ENCODE assay signal across 8 mouse cellular contexts in genomic region chr3:104780561-104781420, GRCm38 (mm10). TPM values are rescaled to one million over a fixed set of nuclear protein-coding genes. Genes with fewer than 3 reads are reported as not detected.
A peak's percentile ranks its signal among the peaks of the same experiment; 100 is the strongest.
DNase-seq lines count a peak whose midpoint lies in the region; ATAC-seq and TF ChIP-seq lines count a peak whose summit lies in the region.

Gene Ppm1j, plus strand, starts transcription at chr3:104781056.

- H3K4me3 ChIP-seq in embryonic fibroblast, embryonic 13.5 days (ENCODE audit: insufficient read depth, low read length) = peak within 1 kb of the TSS; percentile 53
- peak within 1 kb of the TSS; percentile 69 for H3K4me3 ChIP-seq in heart, embryonic 16.5 days (ENCODE audit: low read length)

- H3K27ac ChIP-seq in embryonic fibroblast, embryonic 13.5 days (ENCODE audit: insufficient read depth, low read length) = no peak within 1 kb of the TSS
- peak within 1 kb of the TSS; percentile 90 for H3K27ac ChIP-seq in heart, embryonic 16.5 days (ENCODE audit: low read length)

- TF ChIP-seq POLR2A in embryonic fibroblast, embryonic 13.5 days (IDR thresholded peaks at IDR 0.05; ENCODE audit: low read depth, low read length) = no peak

- H3K36me3 ChIP-seq in heart, embryonic 16.5 days (ENCODE audit: control insufficient read depth, insufficient read depth) = no peaks in the 10 kb centered on the region

- H3K9ac ChIP-seq in heart, embryonic 16.5 days (ENCODE audit: low read length) = peak within 1 kb of the TSS; percentile 72

- H3K4me1 ChIP-seq in embryonic fibroblast, embryonic 13.5 days (ENCODE audit: control insufficient read depth, insufficient read depth, low read length) = peaks cover 4% of the 10 kb centered on the region; the same call in 1 of the 2 replicates
- peaks cover 18% of the 10 kb centered on the region for H3K4me1 ChIP-seq in heart, embryonic 16.5 days (ENCODE audit: control insufficient read depth, insufficient read depth, low read length)

- H3K4me2 ChIP-seq in heart, embryonic 16.5 days (ENCODE audit: low read depth, low read length) = peak within 1 kb of the TSS; percentile 95

- ATAC-seq in CD4-positive, CD25-positive, alpha-beta regulatory T cell, adult 4 months = peak; percentile 43
- peak; percentile 67 for ATAC-seq in heart, embryonic 16.5 days (replicated peaks; ENCODE audit: extremely low read depth, insufficient read depth, low FRiP score)
- ATAC-seq in megakaryocyte, adult 5-6 weeks (ENCODE audit: poor library complexity, severe bottlenecking) = peak; percentile 46

- under 1% methylated on average over 56 of the region's 56 CpGs for WGBS in heart, embryonic 16.5 days

- no peaks in the 10 kb centered on the region for H3K9me3 ChIP-seq in heart, embryonic 16.5 days (replicated peaks; ENCODE audit: control insufficient read depth, low read length)

- TF ChIP-seq CTCF in embryonic fibroblast, embryonic 13.5 days (IDR thresholded peaks at IDR 0.05; ENCODE audit: borderline replicate concordance, insufficient read depth, low read length) = no peak

- DNase-seq in NIH3T3 (ENCODE audit: low read depth) = peak; percentile 63
- peak; percentile 90 for DNase-seq in kidney, postnatal 14 days
- peak; percentile 37 to 65 for DNase-seq in spleen, postnatal 10 days (ENCODE audit: low spot score in 2 of 2)
- DNase-seq in frontal cortex, postnatal 25 days (ENCODE audit: low spot score in 2 of 2) = no peak

- peaks cover 27% of the 10 kb centered on the region for H3K27me3 ChIP-seq in heart, embryonic 16.5 days (ENCODE audit: control insufficient read depth, insufficient read depth, low read length)

RNA-seq across cellular contexts. Expression of gene Ppm1j, which starts in this region (rescaled TPM):
- polyA plus RNA-seq in CD4-positive, CD25-positive, alpha-beta regulatory T cell, adult 4 months (2017; shearing (Covaris generic)) = 10 to 100 TPM; 14.5 to 29.2 TPM
- polyA plus RNA-seq in embryonic fibroblast, embryonic 13.5 days (2011; ENCODE audit: insufficient read length, low read depth, missing spikeins) = 4.7 and 6.3 TPM in 2 replicates
- polyA plus RNA-seq in heart, embryonic 16.5 days (2015; fragmentation: Nextera tagmentation; extraction: Ambion mirVana) = 36.9 and 38.9 TPM in 2 replicates
- total RNA-seq in megakaryocyte, adult 5-6 weeks (2015) = 0.41 and 0.56 TPM in 2 replicates
- 0.24 and 0.44 TPM in 2 replicates for total RNA-seq in megakaryocyte, adult 5-6 weeks (2017)

Comparison
In these comparisons a context has a peak if more than half of its experiments do, and no peak if none do; other contexts are left out.
1. Peak in ATAC-seq in megakaryocyte, adult 5-6 weeks; RNA of the gene not detected or under 1 TPM.
2. DNase-seq: peak in NIH3T3 (single experiment), kidney, postnatal 14 days (single experiment) and spleen, postnatal 10 days (2 of 2); none in frontal cortex, postnatal 25 days (0 of 2).
3. Peak in every context shown above with its lines, with median percentiles within 50 percentile points of each other: ATAC-seq.